In the genomic region with DNA sequence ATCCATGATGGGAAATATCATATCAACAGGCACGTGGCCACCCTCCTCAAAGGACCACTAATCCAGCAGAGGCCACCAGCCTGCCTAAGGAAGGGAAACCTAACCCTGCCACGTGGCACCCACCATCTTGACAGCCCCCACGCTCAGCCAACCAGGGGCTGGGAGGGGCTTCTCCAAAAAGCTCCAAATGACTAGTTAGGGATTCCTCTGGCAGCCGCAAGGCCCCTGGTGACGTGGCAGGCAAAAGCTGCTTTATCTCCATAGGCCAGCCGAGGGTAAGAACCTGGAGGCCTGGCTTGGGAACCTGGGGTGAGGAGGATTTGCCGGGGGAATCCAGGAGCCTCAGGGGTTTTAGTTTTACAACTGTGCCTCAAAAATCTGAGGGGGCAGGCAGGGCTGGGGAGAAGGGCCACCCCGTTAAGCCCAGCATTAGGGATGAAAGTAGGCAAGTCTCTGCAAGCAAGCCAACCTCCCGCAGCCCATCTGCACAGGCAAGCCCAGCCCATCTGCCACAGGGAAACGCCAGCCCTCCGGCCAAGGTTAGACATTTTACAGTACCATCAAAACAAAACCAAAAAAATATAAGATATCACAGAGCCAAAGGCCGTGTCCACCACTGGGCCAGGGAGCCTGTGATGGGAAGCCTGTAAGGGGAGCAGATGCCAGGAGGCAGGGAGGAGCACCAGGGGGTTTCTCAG, we compare ENCODE assay signal across 8 mouse cellular contexts. TPM values are rescaled to one million over a fixed set of nuclear protein-coding genes. Genes with fewer than 3 reads are reported as not detected.
A peak's percentile ranks its signal among the peaks of the same experiment; 100 is the strongest.
DNase-seq lines count a peak whose midpoint lies in the region; ATAC-seq lines count a peak whose summit lies in the region.

No protein-coding gene starts in this region.

- peak overlapping the region; percentile 92 for H3K27ac ChIP-seq in forebrain, embryonic 11.5 days (ENCODE audit: low read depth, low read length)
- H3K27ac ChIP-seq in liver, embryonic 11.5 days (ENCODE audit: low read depth, low read length): peak overlapping the region; percentile 83
- peak overlapping the region; percentile 86 for H3K27ac ChIP-seq in neural tube, embryonic 11.5 days (ENCODE audit: low read depth, low read length)

- H3K4me1 ChIP-seq in forebrain, embryonic 11.5 days (replicated peaks; ENCODE audit: control insufficient read depth, insufficient read depth, low read length): peaks cover 41% of the 10 kb centered on the region
- H3K4me1 ChIP-seq in liver, embryonic 11.5 days (replicated peaks; ENCODE audit: control insufficient read depth, insufficient read depth, low read length): peaks cover 12% of the 10 kb centered on the region
- peaks cover 44% of the 10 kb centered on the region for H3K4me1 ChIP-seq in neural tube, embryonic 11.5 days (ENCODE audit: control insufficient read depth, insufficient read depth, low read length)

- no peak; the same call in 1 of the 2 replicates for ATAC-seq in forebrain, embryonic 11.5 days (replicated peaks; ENCODE audit: low FRiP score)
- ATAC-seq in liver, embryonic 11.5 days (replicated peaks; ENCODE audit: low FRiP score): no peak
- peak; percentile 3; the same call in 1 of the 2 replicates for ATAC-seq in neural tube, embryonic 11.5 days (ENCODE audit: insufficient read depth, low FRiP score, low TSS enrichment)
- no peak for ATAC-seq in megakaryocyte, adult 5-6 weeks (ENCODE audit: poor library complexity, severe bottlenecking)

- intact Hi-C loops in heart, postnatal 25 days (cut with DNase I): no loop called here

- H3K4me2 ChIP-seq in forebrain, embryonic 11.5 days (ENCODE audit: low read depth, low read length, severe bottlenecking): peak overlapping the region; percentile 84
- peak overlapping the region; percentile 57 for H3K4me2 ChIP-seq in liver, embryonic 11.5 days
- peak overlapping the region; percentile 71 for H3K4me2 ChIP-seq in neural tube, embryonic 11.5 days (ENCODE audit: low read depth)

- peak overlapping the region; percentile 88 for H3K9ac ChIP-seq in forebrain, embryonic 11.5 days (ENCODE audit: low read length)
- H3K9ac ChIP-seq in liver, embryonic 11.5 days (ENCODE audit: low read depth, low read length): peak overlapping the region; percentile 64
- H3K9ac ChIP-seq in neural tube, embryonic 11.5 days (ENCODE audit: low read length): peak overlapping the region; percentile 81

- peak overlapping the region; percentile 54 for H3K4me3 ChIP-seq in forebrain, embryonic 11.5 days (ENCODE audit: low read depth, low read length)
- peak overlapping the region; percentile 57 for H3K4me3 ChIP-seq in liver, embryonic 11.5 days (ENCODE audit: low read depth, low read length)
- H3K4me3 ChIP-seq in neural tube, embryonic 11.5 days (ENCODE audit: low read depth, low read length): peak overlapping the region; percentile 44

- DNase-seq in 3134 (ENCODE audit: extremely low read depth, insufficient read length, low spot score): peak; percentile 63
- peak; percentile 50 to 71 for DNase-seq in adrenal gland, postnatal 36 days
- DNase-seq in forebrain, embryonic 11.5 days (ENCODE audit: low spot score): peak; percentile 62
- DNase-seq in heart, postnatal 25 days (ENCODE audit: low spot score): peak; percentile 51
- DNase-seq in liver, embryonic 11.5 days (ENCODE audit: low spot score): no peak
- DNase-seq in neural tube, embryonic 11.5 days (ENCODE audit: low spot score): peak; percentile 50
- DNase-seq in layer of hippocampus, postnatal 25 days (ENCODE audit: extremely low spot score in 1 of 2, low spot score in 1 of 2): no peak

- H3K27me3 ChIP-seq in forebrain, embryonic 11.5 days (ENCODE audit: control insufficient read depth, insufficient read depth, low read length): no peaks in the 10 kb centered on the region
- H3K27me3 ChIP-seq in liver, embryonic 11.5 days (replicated peaks; ENCODE audit: control insufficient read depth, insufficient read depth, low read length): peaks cover 15% of the 10 kb centered on the region
- no peaks in the 10 kb centered on the region for H3K27me3 ChIP-seq in neural tube, embryonic 11.5 days (ENCODE audit: control insufficient read depth, insufficient read depth, low read length)

- 6% methylated on average over 12 of the region's 12 CpGs for WGBS in forebrain, embryonic 11.5 days
- 24% methylated on average over 12 of the region's 12 CpGs for WGBS in liver, embryonic 11.5 days
- WGBS in neural tube, embryonic 11.5 days: 10% methylated on average over 12 of the region's 12 CpGs

- H3K9me3 ChIP-seq in forebrain, embryonic 11.5 days (ENCODE audit: control insufficient read depth, low read length): no peaks in the 10 kb centered on the region
- no peaks in the 10 kb centered on the region for H3K9me3 ChIP-seq in liver, embryonic 11.5 days (ENCODE audit: control insufficient read depth, low read length)
- no peaks in the 10 kb centered on the region for H3K9me3 ChIP-seq in neural tube, embryonic 11.5 days (ENCODE audit: control insufficient read depth, low read length)

- H3K36me3 ChIP-seq in forebrain, embryonic 11.5 days (ENCODE audit: control insufficient read depth, insufficient read depth, low read length): peaks cover 25% of the 10 kb centered on the region
- peaks cover 15% of the 10 kb centered on the region for H3K36me3 ChIP-seq in liver, embryonic 11.5 days (ENCODE audit: control insufficient read depth, insufficient read depth, low read length)
- H3K36me3 ChIP-seq in neural tube, embryonic 11.5 days (ENCODE audit: control insufficient read depth, insufficient read depth, low read length): peaks cover 19% of the 10 kb centered on the region

RNA-seq across cellular contexts. Expression of a gene that starts 1.8 kb away (rescaled TPM):
- 100 to 1,000 TPM; 266 to 469 TPM for total RNA-seq in adrenal gland, postnatal 36 days (2021)
- polyA plus RNA-seq in forebrain, embryonic 11.5 days (2014; fragmentation: Nextera tagmentation; extraction: Ambion mirVana): 239 and 255 TPM in 2 replicates
- 100 to 1,000 TPM; 378 to 449 TPM for total RNA-seq in heart, postnatal 25 days (2021)
- 224 and 232 TPM in 2 replicates for polyA plus RNA-seq in liver, embryonic 11.5 days (2014; fragmentation: Nextera tagmentation; extraction: Ambion mirVana)
- 337 and 339 TPM in 2 replicates for polyA plus RNA-seq in neural tube, embryonic 11.5 days (2014; fragmentation: Nextera tagmentation; extraction: Ambion mirVana)
- total RNA-seq in layer of hippocampus, postnatal 25 days (2021): 10 to 100 TPM; 29.1 to 30.3 TPM
- 0.23 and 0.76 TPM in 2 replicates for total RNA-seq in megakaryocyte, adult 5-6 weeks (2015)
- total RNA-seq in megakaryocyte, adult 5-6 weeks (2017): 0.37 and 0.73 TPM in 2 replicates

RNA-seq across cellular contexts. Expression of a gene that starts 30.0 kb away (rescaled TPM):
- total RNA-seq in adrenal gland, postnatal 36 days (2021): 1 to 10 TPM; 7.5 to 7.6 TPM
- polyA plus RNA-seq in forebrain, embryonic 11.5 days (2014; fragmentation: Nextera tagmentation; extraction: Ambion mirVana): 18.6 and 19.1 TPM in 2 replicates
- 10 to 100 TPM; 20.1 to 24.1 TPM for total RNA-seq in heart, postnatal 25 days (2021)
- polyA plus RNA-seq in liver, embryonic 11.5 days (2014; fragmentation: Nextera tagmentation; extraction: Ambion mirVana): 5.7 and 7.5 TPM in 2 replicates
- 32.5 and 39.9 TPM in 2 replicates for polyA plus RNA-seq in neural tube, embryonic 11.5 days (2014; fragmentation: Nextera tagmentation; extraction: Ambion mirVana)
- 10 to 100 TPM; 20.3 to 26.2 TPM for total RNA-seq in layer of hippocampus, postnatal 25 days (2021)
- total RNA-seq in megakaryocyte, adult 5-6 weeks (2015): 0.96 and 3.5 TPM in 2 replicates
- total RNA-seq in megakaryocyte, adult 5-6 weeks (2017): 0.70 and 1.0 TPM in 2 replicates

Comparison
In these comparisons a context has a peak if more than half of its experiments do, and no peak if none do; other contexts are left out.
1. DNase-seq: peak in 3134 (single experiment), adrenal gland, postnatal 36 days (2 of 2), forebrain, embryonic 11.5 days (single experiment), heart, postnatal 25 days (single experiment) and neural tube, embryonic 11.5 days (single experiment); none in liver, embryonic 11.5 days (single experiment) and layer of hippocampus, postnatal 25 days (0 of 2).
2. RNA of a gene that starts 1.8 kb away (total RNA-seq): 266 to 469 TPM in adrenal gland, postnatal 36 days, 378 to 449 TPM in heart, postnatal 25 days and 29.1 to 30.3 TPM in layer of hippocampus, postnatal 25 days; 0.23 to 0.76 TPM in megakaryocyte, adult 5-6 weeks; every median in the first group is over 10 times any median in the second.
3. Peak in every context shown above with its lines, with median percentiles within 50 percentile points of each other: H3K27ac ChIP-seq, H3K4me2 ChIP-seq, H3K4me3 ChIP-seq and H3K9ac ChIP-seq.